Mouse (Mus musculus) limb, embryonic 10.5 days (tissue): ENCODE measurements around the gene Gmds. TPM values are rescaled to one million over a fixed set of nuclear protein-coding genes. Genes with fewer than 3 reads are reported as not detected.

Source experiments
- DNase-seq: peaks from one replicate; pipeline ENCODE4 v3.0.0-alpha.2; 2017; ENCODE audit warnings: low spot score
- H3K27ac ChIP-seq: fragments of 300-500 bp; sonication (generic); 2 replicates; pipeline ENCODE4 v1.5.1; 2016; ENCODE audit warnings: mild to moderate bottlenecking
- H3K27me3 ChIP-seq: fragments of 300-500 bp; sonication (generic); 2 replicates; pipeline ENCODE4 v1.6.1; 2016; ENCODE audit warnings: low read depth, mild to moderate bottlenecking; ENCODE audit not compliant: poor library complexity, severe bottlenecking
- H3K36me3 ChIP-seq: fragments of 300-500 bp; sonication (generic); 2 replicates; pipeline ENCODE4 v1.6.1; 2016; ENCODE audit warnings: mild to moderate bottlenecking, moderate library complexity
- H3K4me1 ChIP-seq: fragments of 300-500 bp; sonication (generic); 2 replicates; pipeline ENCODE4 v1.6.1; 2016
- H3K4me3 ChIP-seq: fragments of 300-500 bp; sonication (generic); 2 replicates; pipeline ENCODE4 v1.5.1; 2016; ENCODE audit warnings: mild to moderate bottlenecking, moderate library complexity
- H3K9me3 ChIP-seq: fragments of 300-500 bp; sonication (generic); replicated peaks from 2 replicates; pipeline ENCODE4 v1.6.1; 2016; ENCODE audit warnings: mild to moderate bottlenecking
- WGBS: fragments of 180-500 bp; shearing (Covaris S2); methylation state at CpG from one replicate; pipeline ENCODE4 v1.1.7; 2016; 5-methylcytosine and 5-hydroxymethylcytosine counted together
- polyA plus RNA-seq: library from polyadenylated mRNA; unstranded; fragments of >200 nt; fragmentation: Nextera tagmentation; extraction: Ambion mirVana; gene quantifications from 2 replicates; pipeline ENCODE4 v1.2.1, GENCODE M21; 2016

Gmds gene
- polyA plus RNA-seq, 1 experiment from 2014 or later = 22.9 TPM

DNA sequence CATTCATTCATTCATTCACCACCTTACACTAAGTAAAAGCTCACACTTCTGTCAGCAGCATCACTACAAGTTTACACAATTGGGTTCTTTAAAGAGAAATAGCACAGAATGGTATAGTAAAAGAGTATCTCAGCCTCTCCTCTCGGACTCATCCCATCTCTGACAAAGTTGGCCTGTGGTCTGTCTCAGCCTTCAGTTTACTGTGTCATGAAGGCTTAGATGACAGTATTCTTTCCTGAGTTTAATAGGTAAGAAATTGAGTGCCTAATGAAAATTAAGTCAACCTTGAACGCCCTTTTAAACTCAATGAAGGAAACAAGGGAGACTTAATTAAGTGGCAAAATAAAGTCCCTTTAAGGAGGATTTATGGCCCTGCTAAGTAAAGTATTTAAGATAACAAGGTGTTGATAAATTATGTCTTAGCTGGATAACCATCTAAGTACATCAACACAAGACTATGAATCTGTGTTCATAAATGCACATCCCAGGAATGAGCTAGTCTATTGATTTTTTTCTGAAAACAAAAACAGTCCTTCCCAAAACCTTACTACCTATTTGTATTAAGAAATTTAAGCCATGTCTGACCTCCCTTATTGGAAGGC is 160.6 kb downstream of the Gmds start:
- peaks cover 6% of the 10 kb centered on the region for H3K4me1 ChIP-seq

DNA sequence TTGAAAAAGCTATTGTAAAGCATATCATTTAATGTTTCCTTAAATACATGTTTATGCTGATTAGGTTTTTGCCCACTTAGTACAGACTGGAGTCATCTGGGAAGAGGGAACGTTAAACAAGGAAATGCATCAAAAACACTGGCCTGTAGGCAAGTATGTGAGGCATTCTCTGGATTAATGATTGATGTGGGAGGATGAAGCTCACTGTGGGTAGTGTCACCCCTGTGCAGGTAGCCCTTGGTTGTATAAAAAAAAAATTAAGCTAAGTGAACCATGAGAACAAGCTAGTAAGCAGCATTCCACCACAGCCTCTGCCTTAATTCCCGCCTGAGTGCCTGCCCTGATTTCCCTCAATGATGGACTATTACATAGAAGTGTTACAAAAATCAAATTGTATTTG is 163.5 kb downstream of the Gmds start:
- Histone ChIP-seq H3K36me3 (no peaks in the 10 kb centered on the region), H3K4me1 (peaks cover 5% of the 10 kb centered on the region), H3K27me3 (peaks cover 29% of the 10 kb centered on the region), H3K27ac (no peak overlapping the region), H3K4me3 (no peak overlapping the region), H3K9me3 (no peaks in the 10 kb centered on the region)
- WGBS = 85% methylated on average over 2 of the region's 2 CpGs
- DNase-seq = no peak

More for the DNA sequence above, 160.6 kb downstream of the Gmds start:
- Histone ChIP-seq H3K36me3 (no peaks in the 10 kb centered on the region), H3K27ac (no peak overlapping the region), H3K4me3 (no peak overlapping the region), H3K27me3 (peaks cover 22% of the 10 kb centered on the region), H3K9me3 (no peaks in the 10 kb centered on the region)
- no peak for DNase-seq
- 42% methylated on average over 2 of the region's 2 CpGs for whole genome bisulfite sequencing

DNA sequence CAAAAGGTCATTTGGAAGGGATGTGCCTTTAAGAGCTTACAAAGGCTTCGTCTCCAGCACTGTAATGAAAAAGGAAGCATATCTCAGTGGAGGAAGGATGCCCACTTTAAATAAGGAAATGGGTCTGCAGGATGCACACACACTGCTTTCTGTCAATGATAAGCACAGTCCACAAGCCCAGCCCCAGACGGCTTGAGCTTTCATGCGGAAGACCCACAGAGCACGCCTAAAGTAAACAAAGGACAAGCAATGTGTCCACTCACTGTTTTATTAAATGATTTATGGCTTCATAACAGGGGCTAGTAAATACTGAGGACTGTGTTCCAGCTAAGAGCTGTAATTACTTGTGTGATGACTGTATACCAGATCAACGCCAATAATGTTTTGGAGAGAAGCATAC is 169.4 kb downstream of the Gmds start:
- Histone ChIP-seq H3K27me3 (peaks cover 30% of the 10 kb centered on the region), H3K36me3 (no peaks in the 10 kb centered on the region), H3K27ac (no peak overlapping the region), H3K4me1 (peaks cover 9% of the 10 kb centered on the region), H3K4me3 (no peak overlapping the region), H3K9me3 (no peaks in the 10 kb centered on the region)
- no peak for DNase-seq
- WGBS = 6% methylated on average over 5 of the region's 5 CpGs

DNA sequence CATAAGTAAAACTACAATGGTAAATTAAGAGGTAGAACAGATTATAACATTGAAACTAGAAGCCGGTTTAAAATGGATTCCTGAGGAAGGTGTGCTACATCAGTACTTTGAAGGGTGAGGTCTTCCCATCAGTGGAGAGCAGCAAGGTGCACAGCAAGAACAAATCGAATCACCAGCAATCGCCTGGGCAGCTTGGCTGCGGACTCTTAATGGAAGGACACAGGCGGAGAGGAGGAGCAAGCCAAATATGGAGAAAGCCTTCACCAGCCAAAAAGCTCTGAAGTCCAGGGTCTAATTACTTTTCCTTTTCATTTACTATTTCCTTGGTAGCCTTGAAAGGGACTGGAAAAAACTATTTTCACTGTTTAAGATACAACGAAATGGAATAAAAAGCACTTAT is 170.7 kb downstream of the Gmds start:
- H3K27ac ChIP-seq = no peak overlapping the region
- H3K27me3 ChIP-seq = peaks cover 26% of the 10 kb centered on the region
- no peaks in the 10 kb centered on the region for H3K36me3 ChIP-seq
- 82% methylated on average over 6 of the region's 6 CpGs for WGBS
- DNase-seq = no peak
- peaks cover 9% of the 10 kb centered on the region for H3K4me1 ChIP-seq
- H3K4me3 ChIP-seq = no peak overlapping the region
- H3K9me3 ChIP-seq = no peaks in the 10 kb centered on the region

DNA sequence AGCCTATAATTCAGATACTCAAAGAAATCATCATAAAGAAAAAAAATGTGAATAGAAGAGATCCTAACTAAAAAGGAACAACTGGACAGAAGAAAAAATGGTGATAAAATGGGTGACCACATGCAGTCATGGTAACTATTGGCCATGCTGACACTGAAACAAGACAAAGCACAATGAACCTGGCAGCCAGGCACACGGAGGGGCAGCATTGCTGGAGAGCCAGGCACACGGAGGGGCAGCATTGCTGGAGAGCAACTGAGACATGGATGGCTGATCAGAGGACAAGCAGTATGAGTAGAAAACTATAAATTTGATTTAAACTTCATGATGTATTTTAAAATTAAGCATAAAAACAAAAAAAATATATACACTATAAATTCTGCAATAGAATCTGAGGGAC is 173.0 kb downstream of the Gmds start:
- no peak overlapping the region for H3K27ac ChIP-seq
- no peaks in the 10 kb centered on the region for H3K9me3 ChIP-seq
- H3K4me3 ChIP-seq = no peak overlapping the region
- DNase-seq = no peak
- H3K4me1 ChIP-seq = peaks cover 16% of the 10 kb centered on the region
- WGBS = 63% methylated on average over 2 of the region's 2 CpGs
- 0 out of 2 replicates have a peak, but pooled peaks cover 14% of the 10 kb centered on the region for H3K27me3 ChIP-seq
- no peaks in the 10 kb centered on the region for H3K36me3 ChIP-seq

DNA sequence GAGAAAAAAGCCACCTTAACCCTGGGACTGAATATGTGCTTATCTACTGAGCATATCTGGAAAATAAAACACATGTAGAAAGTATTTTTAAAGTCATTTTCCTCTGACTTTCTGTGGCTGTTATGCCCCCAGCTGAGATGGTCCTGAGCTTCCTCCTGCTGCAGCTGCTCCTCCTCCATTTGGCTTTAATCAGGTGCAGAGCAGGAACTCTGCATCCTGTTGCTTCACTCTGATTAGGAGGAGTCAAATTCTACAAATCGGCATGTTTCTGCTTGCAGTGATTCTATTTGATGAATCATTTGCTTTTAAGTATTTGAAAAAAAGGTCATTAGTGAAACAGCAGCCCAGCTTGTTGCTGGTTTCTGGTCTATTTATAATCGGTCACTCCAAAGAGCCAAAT is 177.0 kb downstream of the Gmds start:
- DNase-seq = no peak
- 0 out of 2 replicates have a peak, but pooled peaks cover 8% of the 10 kb centered on the region for H3K27me3 ChIP-seq
- H3K4me1 ChIP-seq = peaks cover 10% of the 10 kb centered on the region
- H3K9me3 ChIP-seq = no peaks in the 10 kb centered on the region
- H3K27ac ChIP-seq = no peak overlapping the region
- no peak overlapping the region for H3K4me3 ChIP-seq
- WGBS = 22% methylated on average over 2 of the region's 2 CpGs
- H3K36me3 ChIP-seq = no peaks in the 10 kb centered on the region

DNA sequence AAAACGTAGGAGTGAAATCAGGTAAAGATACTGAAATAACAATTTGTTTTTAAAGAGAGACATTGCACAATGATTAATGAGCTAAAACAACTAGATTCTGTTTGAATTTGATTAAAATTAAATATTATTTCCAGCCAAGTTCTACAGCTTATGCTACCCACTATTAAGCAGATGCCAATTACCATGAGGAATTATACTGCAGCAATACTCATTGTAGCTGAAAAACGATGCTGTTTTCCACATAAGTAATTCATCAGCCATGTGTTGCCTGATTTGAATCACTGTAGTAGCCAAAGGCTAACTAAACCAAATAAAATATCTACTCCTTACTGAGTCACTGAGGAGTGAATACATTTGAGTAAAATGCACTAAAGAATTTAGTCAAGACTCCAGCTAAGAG is 180.3 kb downstream of the Gmds start:
- no peaks in the 10 kb centered on the region for H3K36me3 ChIP-seq
- 0 out of 2 replicates have a peak, but pooled peaks cover 4% of the 10 kb centered on the region for H3K27me3 ChIP-seq
- peaks cover 10% of the 10 kb centered on the region for H3K4me1 ChIP-seq
- no peak overlapping the region for H3K4me3 ChIP-seq
- no peak for DNase-seq
- H3K27ac ChIP-seq = no peak overlapping the region
- no peaks in the 10 kb centered on the region for H3K9me3 ChIP-seq
- 70% methylated on average over 2 of the region's 2 CpGs for WGBS

DNA sequence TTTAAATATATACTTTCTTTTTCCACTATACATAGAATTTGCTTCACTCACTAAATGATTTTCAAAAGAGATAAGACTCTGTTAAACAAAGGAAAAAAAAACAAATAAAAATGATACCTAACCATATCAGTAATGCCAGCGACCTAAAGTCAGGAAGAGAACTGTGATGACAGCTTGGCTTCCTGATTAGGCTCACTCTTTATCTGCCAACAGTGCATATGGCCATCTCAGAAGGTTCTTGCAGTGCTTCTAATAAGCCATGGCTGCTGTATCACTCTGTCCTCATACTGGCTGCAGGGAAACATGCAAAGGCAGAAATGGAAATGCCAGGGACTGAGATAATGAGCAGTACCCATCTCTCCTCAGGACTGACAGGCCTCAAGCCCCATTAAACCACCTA is 192.6 kb downstream of the Gmds start:
- Histone ChIP-seq H3K27me3 (no peaks in the 10 kb centered on the region), H3K36me3 (no peaks in the 10 kb centered on the region), H3K4me1 (no peaks in the 10 kb centered on the region), H3K9me3 (no peaks in the 10 kb centered on the region), H3K27ac (no peak overlapping the region), H3K4me3 (no peak overlapping the region)
- DNase-seq = no peak
- WGBS = 74% methylated on average over 1 of the region's 1 CpGs

DNA sequence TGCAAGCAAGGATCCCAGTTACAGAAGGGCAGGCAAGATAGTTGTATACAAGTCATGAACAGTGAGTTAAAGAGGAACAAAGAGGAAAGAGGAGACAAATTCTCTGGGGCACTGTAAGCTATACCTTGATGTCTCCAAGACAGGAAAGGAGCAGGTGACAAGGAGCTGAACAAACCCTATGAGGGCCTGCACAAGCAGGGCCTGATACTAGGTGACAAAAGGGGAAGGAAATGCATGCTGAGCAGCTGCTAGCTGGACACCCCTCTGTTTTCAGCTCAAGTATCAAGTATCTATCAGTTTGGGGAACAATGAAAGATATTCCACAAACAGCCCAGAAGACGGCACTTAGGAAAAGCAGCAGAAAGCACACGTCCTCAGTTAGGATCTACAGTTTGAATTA is 193.4 kb downstream of the Gmds start:
- DNase-seq = no peak
- H3K4me3 ChIP-seq = no peak overlapping the region
- no peaks in the 10 kb centered on the region for H3K36me3 ChIP-seq
- WGBS = 77% methylated on average over 2 of the region's 2 CpGs
- H3K4me1 ChIP-seq = peaks cover 3% of the 10 kb centered on the region; the same call in 1 of the 2 replicates
- no peak overlapping the region for H3K27ac ChIP-seq
- H3K9me3 ChIP-seq = no peaks in the 10 kb centered on the region
- no peaks in the 10 kb centered on the region for H3K27me3 ChIP-seq

DNA sequence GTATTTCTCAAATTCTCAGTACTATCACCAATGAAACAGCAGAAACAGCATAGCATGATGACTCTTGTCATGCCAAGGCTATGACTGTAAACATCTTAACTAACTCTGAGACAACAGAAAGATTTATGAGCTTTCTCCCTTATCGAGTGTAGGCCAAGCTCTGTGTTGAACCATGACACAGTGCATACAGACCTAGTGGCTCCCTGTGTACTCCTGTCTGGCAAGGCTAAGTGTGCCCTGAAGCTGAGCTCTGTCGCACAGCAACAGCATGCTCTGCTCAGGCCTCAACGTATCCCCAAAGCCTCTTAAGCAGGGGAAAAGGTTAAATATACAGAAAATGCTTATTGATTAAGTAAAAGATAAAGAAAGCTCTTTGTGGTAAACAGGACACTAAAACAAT is 194.9 kb downstream of the Gmds start:
- Histone ChIP-seq H3K27me3 (no peaks in the 10 kb centered on the region), H3K4me1 (peaks cover 3% of the 10 kb centered on the region; the same call in 1 of the 2 replicates), H3K4me3 (no peak overlapping the region), H3K9me3 (no peaks in the 10 kb centered on the region), H3K27ac (no peak overlapping the region), H3K36me3 (no peaks in the 10 kb centered on the region)
- DNase-seq = no peak
- 78% methylated on average over 3 of the region's 3 CpGs for WGBS

DNA sequence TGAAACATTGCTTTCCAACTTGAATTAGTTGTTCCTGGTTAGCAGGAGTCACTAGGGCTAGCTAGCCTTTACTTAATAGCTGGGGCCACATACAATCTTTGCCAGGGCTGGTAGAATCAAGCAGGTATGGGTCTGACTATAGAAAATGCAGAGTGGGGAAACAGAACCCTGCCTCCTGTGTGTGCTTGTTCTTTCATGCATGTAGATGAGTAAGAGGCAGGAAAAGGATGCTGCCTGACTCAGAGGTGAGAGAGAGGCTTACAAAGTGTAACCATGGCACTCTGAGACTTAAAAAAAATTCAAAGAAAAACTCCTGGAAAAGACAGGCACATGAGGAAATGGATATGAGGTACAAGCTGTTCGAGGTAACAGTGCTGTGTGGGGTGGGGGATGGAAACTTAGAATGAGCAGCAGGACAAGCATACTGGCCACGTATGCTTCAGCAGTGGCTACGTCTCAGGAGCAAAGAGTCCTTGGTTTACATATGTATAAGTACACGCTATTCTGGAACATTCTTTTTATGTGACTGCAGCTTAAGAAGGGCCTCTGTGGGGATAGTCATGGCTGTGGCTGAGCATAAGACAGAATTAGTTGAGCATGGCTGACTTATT is 203.8 kb downstream of the Gmds start:
- Histone ChIP-seq H3K4me1 (no peaks in the 10 kb centered on the region), H3K27me3 (peaks cover 7% of the 10 kb centered on the region; the same call in 1 of the 2 replicates), H3K4me3 (no peak overlapping the region), H3K9me3 (no peaks in the 10 kb centered on the region), H3K27ac (no peak overlapping the region), H3K36me3 (no peaks in the 10 kb centered on the region)
- WGBS = 86% methylated on average over 4 of the region's 4 CpGs
- DNase-seq = no peak

DNA sequence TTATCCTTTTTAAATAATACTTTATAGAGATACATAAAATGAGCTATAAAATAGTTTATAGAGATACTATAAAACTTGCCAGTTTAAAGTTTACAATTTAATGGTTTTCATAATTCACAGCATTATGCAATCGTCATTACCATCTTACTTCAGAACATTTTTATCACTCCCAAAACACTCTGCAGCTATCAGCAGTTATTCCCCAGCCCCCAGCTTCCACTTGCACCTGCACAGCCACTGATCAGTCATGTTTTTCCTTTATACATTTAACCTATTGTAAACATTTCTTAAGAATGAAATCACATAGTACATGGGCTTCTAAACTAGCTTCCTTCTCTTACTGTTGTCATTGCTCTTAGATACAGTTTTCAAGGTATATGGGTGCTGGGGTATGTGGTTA is 208.6 kb downstream of the Gmds start:
- Histone ChIP-seq H3K27me3 (peaks cover 7% of the 10 kb centered on the region; the same call in 1 of the 2 replicates), H3K4me3 (no peak overlapping the region), H3K9me3 (no peaks in the 10 kb centered on the region), H3K4me1 (peaks cover 10% of the 10 kb centered on the region; the same call in 1 of the 2 replicates), H3K36me3 (no peaks in the 10 kb centered on the region), H3K27ac (no peak overlapping the region)
- WGBS = 84% methylated on average over 1 of the region's 1 CpGs
- no peak for DNase-seq

DNA sequence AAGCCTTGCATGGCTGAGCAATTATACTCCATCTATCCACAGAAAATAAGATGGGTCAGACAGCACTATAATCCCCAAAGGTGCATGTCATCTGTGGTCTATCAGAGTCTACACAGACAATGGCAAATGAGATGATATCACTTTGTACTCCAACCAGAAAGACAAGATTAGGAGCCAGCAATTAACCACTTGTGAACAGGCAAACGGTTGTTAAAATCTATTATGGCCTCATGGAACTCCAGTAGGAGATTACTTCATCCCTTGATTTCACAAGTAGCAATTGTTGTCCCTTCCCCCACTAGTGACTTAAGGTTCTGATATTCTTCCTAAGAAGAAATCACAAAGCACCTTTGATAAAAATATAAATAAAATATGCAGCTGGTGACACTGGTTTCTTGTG is 220.2 kb downstream of the Gmds start:
- H3K9me3 ChIP-seq = no peaks in the 10 kb centered on the region
- H3K27me3 ChIP-seq = no peaks in the 10 kb centered on the region
- H3K36me3 ChIP-seq = no peaks in the 10 kb centered on the region
- H3K27ac ChIP-seq = no peak overlapping the region
- no peak for DNase-seq
- no peaks in the 10 kb centered on the region for H3K4me1 ChIP-seq
- 83% methylated on average over 1 of the region's 1 CpGs for WGBS
- H3K4me3 ChIP-seq = no peak overlapping the region
